Mouse (Mus musculus): ENCODE results near the gene Rgs7. TPM values are rescaled to one million over a fixed set of nuclear protein-coding genes. Genes with fewer than 3 reads are reported as not detected.

Rgs7 gene
- polyA plus RNA-seq, 1 experiment, result 0.16 TPM

GRCm38 (mm10) chr1:175118904-175119555 is 373.3 kb downstream of the Rgs7 start:
- H3K27me3 ChIP-seq (ENCODE audit: control insufficient read depth, insufficient read depth, insufficient read length), result no peaks in the 10 kb centered on the region
- TF ChIP-seq USF1 (IDR thresholded peaks at IDR 0.05; ENCODE audit: low read depth) (no peak), SRF (IDR thresholded peaks at IDR 0.05; ENCODE audit: control insufficient read depth, insufficient read length, low read depth) (no peak), CEBPB (IDR thresholded peaks at IDR 0.05; ENCODE audit: insufficient read depth, poor library complexity, severe bottlenecking) (no peak), E2F4 (IDR thresholded peaks at IDR 0.05; ENCODE audit: insufficient read depth) (no peak)
- H3K79me2 ChIP-seq (ENCODE audit: control insufficient read depth, insufficient read depth), result no peaks in the 10 kb centered on the region
- no peak overlapping the region for H3K4me2 ChIP-seq (ENCODE audit: low read depth)
- H3K36me3 ChIP-seq (ENCODE audit: control insufficient read depth, insufficient read depth), result no peaks in the 10 kb centered on the region
- no peak overlapping the region for H3ac ChIP-seq (ENCODE audit: control insufficient read depth, insufficient read length)
- H3K4me3 ChIP-seq, result no peak overlapping the region

DNA sequence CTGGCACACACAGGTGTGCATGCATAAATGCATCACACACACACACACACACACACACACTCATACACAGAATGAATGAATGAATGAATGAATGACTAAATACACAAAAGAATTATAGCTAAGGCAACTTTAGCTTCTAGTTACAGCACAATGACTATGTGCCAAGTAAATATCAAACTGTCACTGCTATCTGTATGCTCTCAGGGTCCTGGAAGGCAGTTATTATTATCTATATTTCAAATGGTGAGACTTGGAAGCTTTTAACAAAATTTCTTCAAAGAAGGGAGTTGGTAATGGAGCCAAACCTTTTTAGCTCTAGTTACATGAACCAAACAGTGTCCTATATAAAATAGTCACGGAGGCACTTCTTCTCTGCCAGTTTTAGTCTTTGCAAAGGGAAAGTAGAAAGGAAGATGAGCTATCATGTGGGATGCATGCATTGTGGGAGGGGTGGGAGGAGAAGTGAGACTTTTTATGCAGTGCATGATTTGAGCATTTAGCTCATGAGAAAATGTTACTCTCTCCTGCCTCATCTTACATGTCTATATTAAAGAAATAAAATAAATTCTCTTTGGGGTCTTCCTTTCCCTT is 383.9 kb downstream of the Rgs7 start:
- no peak overlapping the region for H3K4me3 ChIP-seq
- TF ChIP-seq MAX (IDR thresholded peaks at IDR 0.05; ENCODE audit: low read depth) (no peak), USF1 (IDR thresholded peaks at IDR 0.05; ENCODE audit: low read depth) (no peak), MYOD1 (IDR thresholded peaks at IDR 0.05; ENCODE audit: control insufficient read depth in 1 of 3, insufficient read length in 2 of 3, low read depth in 2 of 3) (no peak)
- no peaks in the 10 kb centered on the region for H3K27me3 ChIP-seq (ENCODE audit: control insufficient read depth, insufficient read depth, insufficient read length)
- H3K4me2 ChIP-seq (ENCODE audit: low read depth), result no peak overlapping the region
- no peak overlapping the region for H3ac ChIP-seq (ENCODE audit: control insufficient read depth, insufficient read length)
- no peaks in the 10 kb centered on the region for H3K36me3 ChIP-seq (ENCODE audit: control insufficient read depth, insufficient read depth)
- H3K79me2 ChIP-seq (ENCODE audit: control insufficient read depth, insufficient read depth), result no peaks in the 10 kb centered on the region

DNA sequence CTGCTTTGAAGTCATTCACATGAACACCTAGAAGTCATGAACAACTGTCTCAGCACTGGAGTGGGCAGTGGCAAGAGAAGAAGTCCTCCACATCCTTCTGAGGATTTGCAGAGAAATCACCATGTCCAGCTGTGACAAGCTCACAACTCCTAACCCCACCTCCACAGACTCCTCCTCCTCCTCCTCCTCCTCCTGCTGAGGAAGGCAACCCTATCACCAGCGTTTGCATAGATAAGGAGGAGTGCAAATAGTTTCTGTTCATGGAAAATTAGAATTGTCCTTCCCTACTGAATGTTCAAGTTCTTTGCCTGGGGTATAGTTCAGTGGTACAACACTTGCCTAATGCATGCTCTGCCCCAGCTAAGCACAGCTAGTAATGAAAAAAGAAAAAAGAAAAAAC is 386.0 kb downstream of the Rgs7 start:
- H3K36me3 ChIP-seq (ENCODE audit: control insufficient read depth, insufficient read depth), result no peaks in the 10 kb centered on the region
- H3K27me3 ChIP-seq (ENCODE audit: control insufficient read depth, insufficient read depth, insufficient read length), result no peaks in the 10 kb centered on the region
- no peak overlapping the region for H3K4me3 ChIP-seq
- no peak overlapping the region for H3ac ChIP-seq (ENCODE audit: control insufficient read depth, insufficient read length)
- H3K4me2 ChIP-seq (ENCODE audit: low read depth), result no peak overlapping the region
- no peaks in the 10 kb centered on the region for H3K79me2 ChIP-seq (ENCODE audit: control insufficient read depth, insufficient read depth)
- no peak for TF ChIP-seq CEBPB (IDR thresholded peaks at IDR 0.05; ENCODE audit: insufficient read depth, poor library complexity, severe bottlenecking)
- no peak for TF ChIP-seq TCF12 (IDR thresholded peaks at IDR 0.05; ENCODE audit: insufficient read depth, poor library complexity, severe bottlenecking)
- TF ChIP-seq REST (IDR thresholded peaks at IDR 0.05; ENCODE audit: insufficient read depth, insufficient read length), result no peak
- TF ChIP-seq MYOD1 (IDR thresholded peaks at IDR 0.05; ENCODE audit: control insufficient read depth in 1 of 3, insufficient read length in 2 of 3, low read depth in 2 of 3), result no peak
- TF ChIP-seq MYOG (IDR thresholded peaks at IDR 0.05; ENCODE audit: control insufficient read depth in 1 of 3, insufficient read depth in 1 of 3, insufficient read length in 2 of 3, low read depth in 2 of 3), result no peak
- TF ChIP-seq E2F4 (IDR thresholded peaks at IDR 0.05; ENCODE audit: insufficient read depth), result no peak
- no peak for TF ChIP-seq POLR2AphosphoS2 (IDR thresholded peaks at IDR 0.05; ENCODE audit: insufficient read length, low read depth)
- no peak for TF ChIP-seq USF1 (IDR thresholded peaks at IDR 0.05; ENCODE audit: low read depth)
- no peak for TF ChIP-seq POLR2A (IDR thresholded peaks at IDR 0.05; ENCODE audit: insufficient read length, low read depth)
- no peak for TF ChIP-seq MAX (IDR thresholded peaks at IDR 0.05; ENCODE audit: low read depth)
- no peak for TF ChIP-seq TCF3 (IDR thresholded peaks at IDR 0.05; ENCODE audit: insufficient read length, low read depth)
- no peak for TF ChIP-seq SRF (IDR thresholded peaks at IDR 0.05; ENCODE audit: control insufficient read depth, insufficient read length, low read depth)

- H3K4me2 ChIP-seq (ENCODE audit: low read depth), result no peak overlapping the region
- no peak for TF ChIP-seq POLR2AphosphoS2 (IDR thresholded peaks at IDR 0.05; ENCODE audit: insufficient read length, low read depth)
- no peak for TF ChIP-seq MAX (IDR thresholded peaks at IDR 0.05; ENCODE audit: low read depth)
- TF ChIP-seq SRF (IDR thresholded peaks at IDR 0.05; ENCODE audit: control insufficient read depth, insufficient read length, low read depth), result no peak
- no peak for TF ChIP-seq TCF3 (IDR thresholded peaks at IDR 0.05; ENCODE audit: insufficient read length, low read depth)
- no peak for TF ChIP-seq USF1 (IDR thresholded peaks at IDR 0.05; ENCODE audit: low read depth)
- no peak for TF ChIP-seq CEBPB (IDR thresholded peaks at IDR 0.05; ENCODE audit: insufficient read depth, poor library complexity, severe bottlenecking)
- no peak for TF ChIP-seq E2F4 (IDR thresholded peaks at IDR 0.05; ENCODE audit: insufficient read depth)
- no peak for TF ChIP-seq TCF12 (IDR thresholded peaks at IDR 0.05; ENCODE audit: insufficient read depth, poor library complexity, severe bottlenecking)
- no peak for TF ChIP-seq MYOG (IDR thresholded peaks at IDR 0.05; ENCODE audit: control insufficient read depth in 1 of 3, insufficient read depth in 1 of 3, insufficient read length in 2 of 3, low read depth in 2 of 3)
- no peak for TF ChIP-seq REST (IDR thresholded peaks at IDR 0.05; ENCODE audit: insufficient read depth, insufficient read length)
- no peak for TF ChIP-seq MYOD1 (IDR thresholded peaks at IDR 0.05; ENCODE audit: control insufficient read depth in 1 of 3, insufficient read length in 2 of 3, low read depth in 2 of 3)
- no peak overlapping the region for H3ac ChIP-seq (ENCODE audit: control insufficient read depth, insufficient read length)
- H3K79me2 ChIP-seq (ENCODE audit: control insufficient read depth, insufficient read depth), result no peaks in the 10 kb centered on the region
- H3K4me3 ChIP-seq, result no peak overlapping the region
- no peaks in the 10 kb centered on the region for H3K27me3 ChIP-seq (ENCODE audit: control insufficient read depth, insufficient read depth, insufficient read length)
- H3K36me3 ChIP-seq (ENCODE audit: control insufficient read depth, insufficient read depth), result no peaks in the 10 kb centered on the region
Observed at GRCm38 (mm10) chr1:175105426-175105825, 386.9 kb downstream of the Rgs7 start.

DNA sequence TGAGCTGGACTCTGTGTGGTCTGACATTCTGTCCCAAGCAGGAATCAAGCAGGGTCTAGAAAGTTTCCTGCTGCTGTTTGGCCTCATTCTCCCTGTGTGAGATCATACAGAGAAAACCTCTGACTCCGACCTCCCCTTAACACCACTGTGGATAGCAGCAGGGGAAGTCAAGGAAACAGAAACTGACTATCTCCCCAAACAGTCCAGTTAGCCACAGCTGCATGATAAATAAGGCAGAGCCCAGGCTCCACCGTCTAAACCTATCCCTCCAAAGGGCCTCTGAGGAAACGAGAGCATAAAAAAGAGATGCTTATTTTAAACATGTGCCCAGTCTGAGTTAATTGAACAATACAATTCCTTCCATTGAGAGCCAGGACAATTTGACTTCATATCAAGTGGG is 395.3 kb downstream of the Rgs7 start:
- no peak for TF ChIP-seq POLR2AphosphoS2 (IDR thresholded peaks at IDR 0.05; ENCODE audit: insufficient read length, low read depth)
- no peak for TF ChIP-seq E2F4 (IDR thresholded peaks at IDR 0.05; ENCODE audit: insufficient read depth)
- no peak for TF ChIP-seq TCF12 (IDR thresholded peaks at IDR 0.05; ENCODE audit: insufficient read depth, poor library complexity, severe bottlenecking)
- no peak for TF ChIP-seq REST (IDR thresholded peaks at IDR 0.05; ENCODE audit: insufficient read depth, insufficient read length)
- no peak for TF ChIP-seq CEBPB (IDR thresholded peaks at IDR 0.05; ENCODE audit: insufficient read depth, poor library complexity, severe bottlenecking)
- TF ChIP-seq SRF (IDR thresholded peaks at IDR 0.05; ENCODE audit: control insufficient read depth, insufficient read length, low read depth), result no peak
- no peak for TF ChIP-seq MYOD1 (IDR thresholded peaks at IDR 0.05; ENCODE audit: control insufficient read depth in 1 of 3, insufficient read length in 2 of 3, low read depth in 2 of 3)
- TF ChIP-seq POLR2A (IDR thresholded peaks at IDR 0.05; ENCODE audit: insufficient read length, low read depth), result no peak
- TF ChIP-seq MAX (IDR thresholded peaks at IDR 0.05; ENCODE audit: low read depth), result no peak
- TF ChIP-seq USF1 (IDR thresholded peaks at IDR 0.05; ENCODE audit: low read depth), result no peak
- TF ChIP-seq TCF3 (IDR thresholded peaks at IDR 0.05; ENCODE audit: insufficient read length, low read depth), result no peak
- TF ChIP-seq MYOG (IDR thresholded peaks at IDR 0.05; ENCODE audit: control insufficient read depth in 1 of 3, insufficient read depth in 1 of 3, insufficient read length in 2 of 3, low read depth in 2 of 3), result no peak
- no peak overlapping the region for H3K4me3 ChIP-seq
- no peaks in the 10 kb centered on the region for H3K36me3 ChIP-seq (ENCODE audit: control insufficient read depth, insufficient read depth)
- H3K4me2 ChIP-seq (ENCODE audit: low read depth), result no peak overlapping the region
- no peaks in the 10 kb centered on the region for H3K79me2 ChIP-seq (ENCODE audit: control insufficient read depth, insufficient read depth)
- no peaks in the 10 kb centered on the region for H3K27me3 ChIP-seq (ENCODE audit: control insufficient read depth, insufficient read depth, insufficient read length)
- no peak overlapping the region for H3ac ChIP-seq (ENCODE audit: control insufficient read depth, insufficient read length)
